Comparison of ENCODE assay signal across 14 mouse cellular contexts in the genomic region with DNA sequence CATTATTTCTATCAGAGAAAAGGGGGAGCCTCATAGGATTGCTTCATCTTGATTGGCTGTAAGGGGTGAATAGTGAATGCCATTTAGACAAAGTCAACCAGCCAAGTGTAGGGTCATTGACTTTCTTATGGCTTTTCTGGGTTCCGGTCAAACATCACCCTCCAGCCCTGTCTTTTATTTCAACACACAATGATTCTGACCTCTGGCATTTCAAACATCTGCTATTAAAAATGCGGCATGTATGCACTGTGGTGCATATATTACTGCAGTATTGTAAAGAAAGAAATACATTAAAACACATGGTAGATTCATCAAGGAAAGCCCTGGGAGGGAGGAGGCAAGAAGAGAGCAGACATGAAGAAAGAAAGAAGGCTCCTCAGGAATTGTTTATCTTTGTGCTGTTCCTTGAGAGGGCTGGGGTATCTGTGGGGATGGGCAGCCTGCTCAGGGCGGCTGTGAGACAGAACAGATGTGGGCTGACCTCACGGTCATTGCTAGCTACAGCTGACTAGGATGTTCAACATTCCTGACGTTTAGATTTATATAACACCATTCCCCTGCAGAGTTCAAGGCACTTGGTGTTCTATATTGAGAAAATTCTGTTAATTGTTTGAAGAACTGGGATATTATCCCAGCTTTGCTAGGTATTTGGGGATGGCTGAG.
DNase-seq lines count a peak whose midpoint lies in the region; ATAC-seq and TF ChIP-seq lines count a peak whose summit lies in the region.
"Had no signal": no experiment of that assay in that cellular context is flagged by ENCODE, and none has a peak within 500 bp of the region (broad histone marks: within the 10 kb centered on the region; RNA-seq: fewer than 3 reads in every experiment).

No protein-coding gene starts in this region.

- TF ChIP-seq CTCF in intestine, postnatal 0 days (IDR thresholded peaks at IDR 0.05; ENCODE audit: low read depth), result no peak
- TF ChIP-seq CTCF in brain, embryonic 14.5 days (IDR thresholded peaks at IDR 0.05; ENCODE audit: borderline replicate concordance, extremely low read depth, insufficient read depth, insufficient read length), result no peak
- no peak for TF ChIP-seq CTCF in gastrocnemius, adult 2 months (IDR thresholded peaks at IDR 0.05)

- no peaks in the 10 kb centered on the region for H3K9me3 ChIP-seq in intestine, embryonic 14.5 days (ENCODE audit: control insufficient read depth, low read length)
- no peaks in the 10 kb centered on the region for H3K9me3 ChIP-seq in intestine, postnatal 0 days (ENCODE audit: control insufficient read depth)
- no peaks in the 10 kb centered on the region for H3K9me3 ChIP-seq in embryonic facial prominence, embryonic 14.5 days (ENCODE audit: control insufficient read depth, low read length)
- H3K9me3 ChIP-seq: forebrain, embryonic 13.5 days; midbrain, embryonic 13.5 days had no signal

- peak; percentile 84 for ATAC-seq in intestine, embryonic 14.5 days (replicated peaks; ENCODE audit: low FRiP score, low TSS enrichment, low read depth)
- ATAC-seq in intestine, postnatal 0 days, result no peak
- peak; percentile 68; the same call in 1 of the 2 replicates for ATAC-seq in embryonic facial prominence, embryonic 14.5 days (ENCODE audit: low read depth)
- ATAC-seq: forebrain, embryonic 13.5 days; midbrain, embryonic 13.5 days had no signal

- no peak for TF ChIP-seq POLR2A in brain, embryonic 14.5 days (IDR thresholded peaks at IDR 0.05; ENCODE audit: borderline replicate concordance, extremely low read depth, insufficient read depth, insufficient read length, poor library complexity, severe bottlenecking)

- H3K27me3 ChIP-seq in intestine, embryonic 14.5 days (replicated peaks; ENCODE audit: control insufficient read depth, insufficient read depth, low read length), result no peaks in the 10 kb centered on the region
- no peaks in the 10 kb centered on the region for H3K27me3 ChIP-seq in intestine, postnatal 0 days (replicated peaks; ENCODE audit: control insufficient read depth, insufficient read depth, low read length)
- H3K27me3 ChIP-seq in embryonic facial prominence, embryonic 14.5 days (replicated peaks; ENCODE audit: control insufficient read depth, insufficient read depth, low read length), result no peaks in the 10 kb centered on the region
- H3K27me3 ChIP-seq: forebrain, embryonic 13.5 days; midbrain, embryonic 13.5 days had no signal

- H3K4me2 ChIP-seq in intestine, embryonic 14.5 days (ENCODE audit: low read length), result no peak overlapping the region; the same call in 1 of the 2 replicates
- H3K4me2 ChIP-seq in intestine, postnatal 0 days (replicated peaks; ENCODE audit: low read depth), result no peak overlapping the region
- H3K4me2 ChIP-seq in embryonic facial prominence, embryonic 14.5 days (ENCODE audit: low read depth, low read length), result no peak overlapping the region
- H3K4me2 ChIP-seq: forebrain, embryonic 13.5 days; liver, embryonic 11.5 days; midbrain, embryonic 13.5 days had no signal

- H3K36me3 ChIP-seq in intestine, embryonic 14.5 days (ENCODE audit: control insufficient read depth, insufficient read depth, low read length), result no peaks in the 10 kb centered on the region
- no peaks in the 10 kb centered on the region for H3K36me3 ChIP-seq in intestine, postnatal 0 days (ENCODE audit: control insufficient read depth, insufficient read depth)
- no peaks in the 10 kb centered on the region for H3K36me3 ChIP-seq in embryonic facial prominence, embryonic 14.5 days (ENCODE audit: control insufficient read depth, insufficient read depth, low read length)
- H3K36me3 ChIP-seq: midbrain, embryonic 13.5 days had no signal

- no peak overlapping the region for H3K4me3 ChIP-seq in intestine, embryonic 14.5 days (ENCODE audit: low read depth, low read length)
- no peak overlapping the region for H3K4me3 ChIP-seq in intestine, postnatal 0 days (ENCODE audit: low read depth, low read length)
- H3K4me3 ChIP-seq in embryonic facial prominence, embryonic 14.5 days (ENCODE audit: low read depth, low read length), result no peak overlapping the region
- H3K4me3 ChIP-seq in gastrocnemius, adult 2 months, result no peak overlapping the region
- H3K4me3 ChIP-seq: forebrain, embryonic 13.5 days; midbrain, embryonic 13.5 days had no signal

- H3K9ac ChIP-seq in intestine, embryonic 14.5 days (ENCODE audit: low read length), result no peak overlapping the region
- H3K9ac ChIP-seq in intestine, postnatal 0 days (ENCODE audit: low read depth, low read length), result no peak overlapping the region
- no peak overlapping the region for H3K9ac ChIP-seq in embryonic facial prominence, embryonic 14.5 days (ENCODE audit: low read depth, low read length)
- H3K9ac ChIP-seq: forebrain, embryonic 13.5 days; midbrain, embryonic 13.5 days had no signal

- no peak for DNase-seq in intestine, embryonic 14.5 days (ENCODE audit: low spot score)
- peak; percentile 31 for DNase-seq in brain, embryonic 14.5 days (ENCODE audit: low read depth)
- DNase-seq in embryonic facial prominence, embryonic 14.5 days (ENCODE audit: low spot score), result peak; percentile 56
- DNase-seq in lung, postnatal 10 days, result peak; percentile 76
- no peak for DNase-seq in right cerebral cortex, adult 18-20 months
- DNase-seq in gastrocnemius, adult 2 months, result no peak
- no peak for DNase-seq in spleen, adult 18-20 months
- DNase-seq: B cell, adult 2 months; gastrocnemius, postnatal 36 days; right cerebral cortex, postnatal 4 days had no signal

- 16% methylated on average over 5 of the region's 5 CpGs for WGBS in intestine, embryonic 14.5 days
- WGBS in intestine, postnatal 0 days, result 33% methylated on average over 5 of the region's 5 CpGs
- 26% methylated on average over 5 of the region's 5 CpGs for WGBS in embryonic facial prominence, embryonic 14.5 days

- peak overlapping the region; percentile 18; the same call in 1 of the 2 replicates for H3K27ac ChIP-seq in intestine, embryonic 14.5 days (ENCODE audit: low read depth)
- H3K27ac ChIP-seq in intestine, postnatal 0 days (ENCODE audit: low read depth, low read length), result no peak overlapping the region
- H3K27ac ChIP-seq in embryonic facial prominence, embryonic 14.5 days (replicated peaks; ENCODE audit: low read depth, low read length), result no peak overlapping the region
- no peak overlapping the region for H3K27ac ChIP-seq in gastrocnemius, adult 2 months
- H3K27ac ChIP-seq: forebrain, embryonic 13.5 days; midbrain, embryonic 13.5 days had no signal

- intact Hi-C loops in gastrocnemius, adult 2 months (cut with DNase I), result no loop called here

- H3K4me1 ChIP-seq in intestine, embryonic 14.5 days (replicated peaks; ENCODE audit: control insufficient read depth, insufficient read depth, low read length), result peaks cover 11% of the 10 kb centered on the region
- H3K4me1 ChIP-seq in intestine, postnatal 0 days (replicated peaks; ENCODE audit: control insufficient read depth, insufficient read depth, low read length), result no peaks in the 10 kb centered on the region
- H3K4me1 ChIP-seq in embryonic facial prominence, embryonic 14.5 days (ENCODE audit: control insufficient read depth, insufficient read depth, low read length), result no peaks in the 10 kb centered on the region
- H3K4me1 ChIP-seq: forebrain, embryonic 13.5 days had no signal

Comparison
In these comparisons a context has a peak if more than half of its experiments do, and no peak if none do; other contexts are left out.
1. DNase-seq: peak in brain, embryonic 14.5 days (single experiment), embryonic facial prominence, embryonic 14.5 days (single experiment) and lung, postnatal 10 days (single experiment); none in intestine, embryonic 14.5 days (single experiment), right cerebral cortex, adult 18-20 months (single experiment), gastrocnemius, adult 2 months (single experiment) and spleen, adult 18-20 months (0 of 2).